Mouse (Mus musculus): ENCODE results near the gene Tpbgl.

GRCm38 (mm10) chr7:99626376-99627270 is at the start of gene Tpbgl:
- no peak for TF ChIP-seq CTCF (IDR thresholded peaks at IDR 0.05; ENCODE audit: low read depth, low read length)
- TF ChIP-seq POLR2A (IDR thresholded peaks at IDR 0.05; ENCODE audit: extremely low read depth, insufficient read depth, low read length), result peak; percentile 7; the same call in 1 of the 2 replicates
